In the genomic region with DNA sequence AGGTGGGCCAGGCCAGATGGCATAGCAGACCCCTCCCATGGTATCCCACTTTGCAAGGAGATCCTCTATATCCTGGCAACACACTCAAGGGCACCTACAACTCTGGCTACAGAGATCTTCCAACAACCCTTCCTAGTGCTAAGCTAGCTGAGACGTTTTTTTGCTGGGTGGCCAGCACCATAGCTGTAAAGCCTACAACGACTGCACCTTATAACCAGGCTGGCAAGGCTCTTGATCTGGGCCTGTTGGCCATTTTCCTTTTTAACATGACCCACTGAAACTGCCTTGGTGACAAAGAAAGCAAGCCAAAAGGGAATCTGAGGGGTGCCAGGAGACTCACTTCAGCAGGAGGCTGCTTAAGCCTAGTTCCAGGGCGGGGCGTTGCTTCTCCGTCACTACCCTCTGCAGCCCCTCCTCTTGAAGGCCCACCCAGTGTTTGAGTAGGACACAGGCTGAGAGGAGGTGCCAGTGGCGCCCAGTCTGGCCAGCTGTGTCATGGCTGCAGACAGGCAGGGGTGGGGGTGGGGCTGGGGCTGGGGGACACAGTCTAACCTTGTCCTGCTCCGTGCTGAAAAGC, we compare ENCODE assay signal across 8 mouse cellular contexts. TPM values are rescaled to one million over a fixed set of nuclear protein-coding genes. Genes with fewer than 3 reads are reported as not detected.
A peak's percentile ranks its signal among the peaks of the same experiment; 100 is the strongest.
DNase-seq lines count a peak whose midpoint lies in the region; ATAC-seq and TF ChIP-seq lines count a peak whose summit lies in the region.

No protein-coding gene starts in this region.

- 56% methylated on average over 7 of the region's 7 CpGs for WGBS in kidney, postnatal 0 days

- no peak for TF ChIP-seq CTCF in E14TG2a.4 (conservative IDR thresholded peaks at IDR 0.05; ENCODE audit: low read length)
- no peak for TF ChIP-seq CTCF in kidney, postnatal 0 days (IDR thresholded peaks at IDR 0.05; ENCODE audit: low read depth)

- H3K9ac ChIP-seq in kidney, postnatal 0 days (ENCODE audit: low read depth, low read length): no peak overlapping the region

- DNase-seq in ZHBTc4 (ENCODE audit: low read depth, low spot score): peak; percentile 74
- peak; percentile 99 for DNase-seq in heart, adult 11 months
- peak; percentile 38 for DNase-seq in kidney, postnatal 0 days (ENCODE audit: low spot score)
- no peak for DNase-seq in yolk sac, embryonic 10.5 days (ENCODE audit: low spot score)
- no peak for DNase-seq in cerebellum, postnatal 25 days
- no peak for DNase-seq in thymus, postnatal 0 days (ENCODE audit: low spot score)

- no peaks in the 10 kb centered on the region for H3K27me3 ChIP-seq in E14TG2a.4 (ENCODE audit: insufficient read depth, low read length)
- no peaks in the 10 kb centered on the region for H3K27me3 ChIP-seq in kidney, postnatal 0 days (ENCODE audit: insufficient read depth, low read length)
- no peaks in the 10 kb centered on the region for H3K27me3 ChIP-seq in megakaryocyte, embryonic 14.5 days (replicated peaks)

- H3K27ac ChIP-seq in kidney, postnatal 0 days: peak overlapping the region; percentile 82

- peak; percentile 38; the same call in 1 of the 2 replicates for ATAC-seq in kidney, postnatal 0 days (replicated peaks; ENCODE audit: low FRiP score, low read depth)

- no peak overlapping the region for H3K4me2 ChIP-seq in kidney, postnatal 0 days (ENCODE audit: low read length)

- H3K4me3 ChIP-seq in E14TG2a.4 (replicated peaks; ENCODE audit: low read length): peak overlapping the region; percentile 39
- no peak overlapping the region for H3K4me3 ChIP-seq in kidney, postnatal 0 days (replicated peaks; ENCODE audit: low read depth, low read length)
- peak overlapping the region; percentile 84 for H3K4me3 ChIP-seq in megakaryocyte, embryonic 14.5 days (replicated peaks)

- no peaks in the 10 kb centered on the region for H3K9me3 ChIP-seq in E14TG2a.4 (ENCODE audit: low read length)
- no peaks in the 10 kb centered on the region for H3K9me3 ChIP-seq in kidney, postnatal 0 days (replicated peaks; ENCODE audit: low read length)
- H3K9me3 ChIP-seq in megakaryocyte, embryonic 14.5 days: no peaks in the 10 kb centered on the region

- peaks cover 97% of the 10 kb centered on the region for H3K4me1 ChIP-seq in E14TG2a.4 (replicated peaks; ENCODE audit: low read depth, low read length)
- H3K4me1 ChIP-seq in kidney, postnatal 0 days (replicated peaks; ENCODE audit: insufficient read depth, low read length): peaks cover 43% of the 10 kb centered on the region
- H3K4me1 ChIP-seq in megakaryocyte, embryonic 14.5 days: peaks cover 100% of the 10 kb centered on the region

- H3K36me3 ChIP-seq in E14TG2a.4 (ENCODE audit: insufficient read depth, low read length): peaks cover 27% of the 10 kb centered on the region
- H3K36me3 ChIP-seq in kidney, postnatal 0 days (ENCODE audit: insufficient read depth, low read length): no peaks in the 10 kb centered on the region
- peaks cover 58% of the 10 kb centered on the region for H3K36me3 ChIP-seq in megakaryocyte, embryonic 14.5 days (replicated peaks; ENCODE audit: low read length)

RNA-seq across cellular contexts. Expression of a gene that starts 4.3 kb away (rescaled TPM):
- polyA plus RNA-seq in kidney, postnatal 0 days (2015; fragmentation: Nextera tagmentation; extraction: Ambion mirVana): not detected in 2 replicates
- not detected in 2 replicates for polyA plus RNA-seq in megakaryocyte, embryonic 14.5 days (2012; ENCODE audit: insufficient read depth, low replicate concordance)
- 0.21 and 0.40 TPM in 2 replicates for polyA plus RNA-seq in thymus, postnatal 0 days (2015; fragmentation: Nextera tagmentation; extraction: Ambion mirVana)

RNA-seq across cellular contexts. Expression of a gene that starts 26.4 kb away (rescaled TPM):
- 27.5 and 28.8 TPM in 2 replicates for polyA plus RNA-seq in kidney, postnatal 0 days (2015; fragmentation: Nextera tagmentation; extraction: Ambion mirVana)
- 117 and 140 TPM in 2 replicates for polyA plus RNA-seq in megakaryocyte, embryonic 14.5 days (2012; ENCODE audit: insufficient read depth, low replicate concordance)
- 95.1 and 134 TPM in 2 replicates for polyA plus RNA-seq in thymus, postnatal 0 days (2015; fragmentation: Nextera tagmentation; extraction: Ambion mirVana)

Comparison
In these comparisons a context has a peak if more than half of its experiments do, and no peak if none do; other contexts are left out.
1. DNase-seq: peak in ZHBTc4 (single experiment), heart, adult 11 months (single experiment) and kidney, postnatal 0 days (single experiment); none in yolk sac, embryonic 10.5 days (single experiment), cerebellum, postnatal 25 days (0 of 2) and thymus, postnatal 0 days (single experiment).